16 mouse cellular contexts compared by ENCODE assay signal in genomic region chr5:106224141-106224540, GRCm38 (mm10).
"Had no signal": no experiment of that assay in that cellular context is flagged by ENCODE, and none has a peak within 500 bp of the region (broad histone marks: within the 10 kb centered on the region; RNA-seq: fewer than 3 reads in every experiment).

No protein-coding gene starts in this region.

- ATAC-seq: midbrain, embryonic 15.5 days had no signal

- H3K4me2 ChIP-seq: limb, embryonic 12.5 days; midbrain, embryonic 11.5 days; midbrain, embryonic 15.5 days; neural tube, embryonic 13.5 days had no signal

- H3K27ac ChIP-seq: kidney, postnatal 0 days; limb, embryonic 12.5 days; liver, embryonic 14.5 days; macrophage; midbrain, embryonic 15.5 days; neural tube, embryonic 13.5 days had no signal

- H3K4me1 ChIP-seq: limb, embryonic 12.5 days; megakaryocyte, embryonic 14.5 days; midbrain, embryonic 15.5 days; neural tube, embryonic 13.5 days had no signal

- H3K9me3 ChIP-seq: limb, embryonic 12.5 days; megakaryocyte, embryonic 14.5 days; midbrain, embryonic 15.5 days; neural tube, embryonic 13.5 days had no signal

- H3K27me3 ChIP-seq: limb, embryonic 12.5 days; megakaryocyte, embryonic 14.5 days; midbrain, embryonic 15.5 days; neural tube, embryonic 13.5 days had no signal

- H3K36me3 ChIP-seq: limb, embryonic 12.5 days; midbrain, embryonic 15.5 days; neural tube, embryonic 13.5 days had no signal

- H3K4me3 ChIP-seq: limb, embryonic 12.5 days; megakaryocyte, embryonic 14.5 days; midbrain, embryonic 15.5 days; neural tube, embryonic 13.5 days had no signal

- DNase-seq: kidney, adult 9 months; kidney, postnatal 36 days; liver; lung, adult 2 months; lung, postnatal 10 days; right cerebral cortex, adult 18-20 months; right cerebral cortex, postnatal 25 days; thymus, postnatal 36 days had no signal

- H3K9ac ChIP-seq: limb, embryonic 12.5 days; liver, embryonic 14.5 days; midbrain, embryonic 15.5 days; neural tube, embryonic 13.5 days had no signal
